Mouse (Mus musculus) hindbrain, embryonic 16.5 days (tissue): ENCODE results near the gene Sorcs2. TPM values are rescaled to one million over a fixed set of nuclear protein-coding genes. Genes with fewer than 3 reads are reported as not detected.

ENCODE experiments used
- ATAC-seq: fragments of 200-750 bp; cut with Nextera tagmentation; 2 replicates; pipeline ENCODE4 v1.8.0; 2017; ENCODE audit warnings: moderate TSS enrichment, moderate library complexity
- H3K27ac ChIP-seq: fragments of 300-500 bp; sonication (generic); 2 replicates; pipeline ENCODE4 v1.5.1; 2014; ENCODE audit warnings: low read depth, mild to moderate bottlenecking, control low read depth, low read length, moderate library complexity
- H3K27me3 ChIP-seq: fragments of 300-500 bp; sonication (generic); replicated peaks from 2 replicates; pipeline ENCODE4 v1.6.1; 2014; ENCODE audit warnings: low read length; ENCODE audit not compliant: control insufficient read depth, insufficient read depth
- H3K36me3 ChIP-seq: fragments of 300-500 bp; sonication (generic); 2 replicates; pipeline ENCODE4 v1.6.1; 2014; ENCODE audit warnings: mild to moderate bottlenecking, low read length, moderate library complexity, mixed read lengths; ENCODE audit not compliant: control insufficient read depth, insufficient read depth
- H3K4me1 ChIP-seq: fragments of 300-500 bp; sonication (generic); 2 replicates; pipeline ENCODE4 v1.6.1; 2014; ENCODE audit warnings: low read depth, low read length; ENCODE audit not compliant: control insufficient read depth, insufficient read depth
- H3K4me2 ChIP-seq: fragments of 300-500 bp; sonication (generic); 2 replicates; pipeline ENCODE4 v1.6.1; 2014; ENCODE audit warnings: mild to moderate bottlenecking, low read length, control low read depth, moderate library complexity
- H3K4me3 ChIP-seq: fragments of 300-500 bp; sonication (generic); 2 replicates; pipeline ENCODE4 v1.5.1; 2014; ENCODE audit warnings: mild to moderate bottlenecking, low read length, control low read depth, moderate library complexity
- H3K9ac ChIP-seq: fragments of 300-500 bp; sonication (generic); 2 replicates; pipeline ENCODE4 v1.6.1; 2014; ENCODE audit warnings: low read depth, mild to moderate bottlenecking, control low read depth, low read length, moderate library complexity
- H3K9me3 ChIP-seq: fragments of 300-500 bp; sonication (generic); 2 replicates; pipeline ENCODE4 v1.6.1; 2014; ENCODE audit warnings: mild to moderate bottlenecking, low read length, moderate library complexity; ENCODE audit not compliant: control insufficient read depth
- WGBS: fragments of 180-500 bp; shearing (Covaris S2); extraction: QIAGEN DNeasy Blood & Tissue Kit; methylation state at CpG from one replicate; pipeline ENCODE4 v1.1.7; 2014; 5-methylcytosine and 5-hydroxymethylcytosine counted together
- polyA plus RNA-seq: library from polyadenylated mRNA; unstranded; fragments of >200 nt; fragmentation: Nextera tagmentation; extraction: Ambion mirVana; gene quantifications from 2 replicates; pipeline ENCODE4 v1.2.1, GENCODE M21; 2015

The Sorcs2 gene
- polyA plus RNA-seq, 1 experiment from 2014 or later = 11.8 TPM

DNA sequence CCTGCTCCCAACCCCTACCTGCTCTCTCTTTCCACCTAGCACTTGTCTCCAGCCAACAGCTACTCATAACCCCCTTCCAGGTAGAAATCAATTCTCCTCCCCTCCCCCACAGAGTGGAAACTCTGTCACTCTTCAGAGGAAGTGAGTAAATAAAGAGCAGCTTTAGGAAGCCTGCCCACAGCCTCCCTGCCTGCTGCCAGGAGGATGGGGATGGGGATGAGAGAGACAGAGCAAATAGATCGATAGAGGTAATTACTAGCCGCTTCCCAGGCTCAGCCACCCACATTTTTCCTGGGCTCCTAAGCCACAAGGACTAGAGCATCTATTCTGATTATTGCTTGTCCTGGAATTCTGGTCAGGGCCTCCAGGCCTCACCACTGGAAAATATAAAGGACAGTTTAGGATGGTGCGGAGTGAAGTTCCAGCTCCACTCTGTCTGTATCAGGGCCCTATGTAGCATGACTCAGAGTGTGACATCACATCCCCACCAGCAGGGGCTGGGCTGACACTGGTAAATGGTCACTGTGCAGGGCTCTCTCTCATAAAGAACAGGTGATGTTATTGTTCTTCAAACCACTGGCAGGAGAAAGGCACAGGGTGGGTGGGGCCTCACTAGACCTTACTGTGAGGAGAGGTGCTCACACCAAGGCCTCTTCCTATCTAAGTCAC is 261.9 kb downstream of the Sorcs2 start:
- H3K27ac ChIP-seq = no peak overlapping the region
- no peak overlapping the region for H3K9ac ChIP-seq
- H3K4me3 ChIP-seq = no peak overlapping the region

GRCm38 (mm10) chr5:36134302-36134701 is 263.6 kb downstream of the Sorcs2 start:
- no peak overlapping the region for H3K4me2 ChIP-seq
- 85% methylated on average over 6 of the region's 6 CpGs for WGBS
- no peak overlapping the region for H3K9ac ChIP-seq
- H3K36me3 ChIP-seq = no peaks in the 10 kb centered on the region
- H3K9me3 ChIP-seq = no peaks in the 10 kb centered on the region
- no peak for ATAC-seq
- H3K4me3 ChIP-seq = no peak overlapping the region
- H3K27me3 ChIP-seq = no peaks in the 10 kb centered on the region
- H3K4me1 ChIP-seq = peaks cover 13% of the 10 kb centered on the region
- no peak overlapping the region for H3K27ac ChIP-seq

More for the DNA sequence above, 261.9 kb downstream of the Sorcs2 start:
- Histone ChIP-seq H3K4me2 (no peak overlapping the region), H3K9me3 (no peaks in the 10 kb centered on the region), H3K36me3 (no peaks in the 10 kb centered on the region), H3K27me3 (no peaks in the 10 kb centered on the region), H3K4me1 (no peaks in the 10 kb centered on the region)
- WGBS = 79% methylated on average over 3 of the region's 3 CpGs
- ATAC-seq = no peak; the same call in 1 of the 2 replicates

DNA sequence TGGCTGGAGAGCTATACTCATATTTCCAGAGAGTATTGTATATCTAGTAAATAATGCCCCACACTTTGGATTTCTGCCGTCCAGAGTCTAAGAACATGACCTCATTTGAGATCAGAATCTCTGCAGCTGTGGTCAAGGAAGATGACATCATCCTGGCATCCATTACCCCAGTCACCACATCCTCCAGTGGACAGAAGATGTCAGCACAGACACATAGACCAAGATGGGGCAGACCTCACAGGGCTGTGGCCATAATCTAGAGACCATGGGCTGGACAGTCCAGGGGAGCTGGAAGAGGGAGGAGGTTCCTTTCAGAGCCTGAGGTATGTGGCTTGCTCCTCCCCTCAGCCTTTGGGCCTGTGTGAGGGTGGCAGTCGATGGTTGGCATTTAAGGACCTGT is 264.0 kb downstream of the Sorcs2 start:
- no peak overlapping the region for H3K4me2 ChIP-seq
- no peak overlapping the region for H3K4me3 ChIP-seq
- no peak overlapping the region for H3K9ac ChIP-seq
- H3K27ac ChIP-seq = no peak overlapping the region
- no peak for ATAC-seq
- no peaks in the 10 kb centered on the region for H3K36me3 ChIP-seq
- no peaks in the 10 kb centered on the region for H3K9me3 ChIP-seq
- no peaks in the 10 kb centered on the region for H3K27me3 ChIP-seq
- WGBS = 78% methylated on average over 2 of the region's 2 CpGs
- peaks cover 13% of the 10 kb centered on the region for H3K4me1 ChIP-seq

- no peaks in the 10 kb centered on the region for H3K27me3 ChIP-seq
- peak; percentile 73 for ATAC-seq
- H3K36me3 ChIP-seq = no peaks in the 10 kb centered on the region
- no peak overlapping the region for H3K9ac ChIP-seq
- peak overlapping the region; percentile 26; the same call in 1 of the 2 replicates for H3K27ac ChIP-seq
- H3K4me1 ChIP-seq = peaks cover 13% of the 10 kb centered on the region
- H3K4me3 ChIP-seq = no peak overlapping the region
- H3K4me2 ChIP-seq = no peak overlapping the region
- WGBS = 26% methylated on average over 8 of the region's 8 CpGs
- H3K9me3 ChIP-seq = no peaks in the 10 kb centered on the region
These were observed 267.4 kb downstream of the Sorcs2 start for GRCm38 (mm10) chr5:36130393-36131011.

DNA sequence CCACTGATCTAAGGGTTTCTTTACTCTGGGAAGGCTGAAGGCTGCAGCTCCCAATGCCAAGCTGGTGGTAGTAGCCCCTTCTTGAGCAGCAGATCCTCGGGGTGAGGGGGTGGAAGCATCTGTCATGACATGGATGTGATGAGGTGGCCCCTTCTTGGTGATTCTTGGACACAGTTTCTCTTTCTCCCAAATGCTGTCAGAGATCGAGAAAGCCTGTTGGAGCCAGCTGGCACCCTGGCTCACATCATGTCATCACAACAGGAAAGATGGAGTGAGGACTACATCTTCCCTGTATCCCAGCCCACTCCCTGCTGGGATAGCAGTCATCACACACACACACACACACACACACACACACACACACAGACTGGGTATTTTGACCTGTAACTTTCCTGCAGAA is 268.3 kb downstream of the Sorcs2 start:
- Histone ChIP-seq H3K4me2 (no peak overlapping the region), H3K27ac (no peak overlapping the region)

DNA sequence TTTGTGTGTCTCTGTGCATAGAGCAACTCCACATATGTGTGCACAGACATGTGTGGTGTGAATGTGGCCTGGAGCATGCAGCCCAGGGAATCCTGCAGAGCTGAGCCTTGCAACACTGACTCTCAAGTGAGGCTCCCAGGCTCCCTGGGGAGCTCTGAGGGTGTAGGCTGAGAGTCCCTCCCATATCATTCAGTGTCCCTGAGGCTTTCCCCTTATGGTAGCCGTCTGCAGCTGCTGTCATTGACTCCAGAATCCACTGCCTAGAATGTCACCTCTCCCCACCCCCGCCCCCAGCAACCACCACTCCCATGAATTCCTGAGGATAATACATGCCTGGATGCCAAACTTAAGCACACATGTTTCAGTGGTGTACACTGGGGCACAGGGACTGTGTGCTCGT is 269.4 kb downstream of the Sorcs2 start:
- no peak overlapping the region for H3K4me2 ChIP-seq
- H3K4me1 ChIP-seq = peaks cover 13% of the 10 kb centered on the region
- H3K27ac ChIP-seq = no peak overlapping the region
- H3K9me3 ChIP-seq = no peaks in the 10 kb centered on the region
- no peaks in the 10 kb centered on the region for H3K27me3 ChIP-seq
- H3K4me3 ChIP-seq = no peak overlapping the region
- no peak for ATAC-seq
- no peaks in the 10 kb centered on the region for H3K36me3 ChIP-seq
- H3K9ac ChIP-seq = no peak overlapping the region
- WGBS = 59% methylated on average over 3 of the region's 3 CpGs

More for the DNA sequence above, 268.3 kb downstream of the Sorcs2 start:
- H3K9ac ChIP-seq = no peak overlapping the region
- WGBS = 51% methylated on average over 2 of the region's 2 CpGs
- no peaks in the 10 kb centered on the region for H3K27me3 ChIP-seq
- ATAC-seq = no peak
- peaks cover 13% of the 10 kb centered on the region for H3K4me1 ChIP-seq
- H3K36me3 ChIP-seq = no peaks in the 10 kb centered on the region
- H3K4me3 ChIP-seq = no peak overlapping the region
- H3K9me3 ChIP-seq = no peaks in the 10 kb centered on the region

DNA sequence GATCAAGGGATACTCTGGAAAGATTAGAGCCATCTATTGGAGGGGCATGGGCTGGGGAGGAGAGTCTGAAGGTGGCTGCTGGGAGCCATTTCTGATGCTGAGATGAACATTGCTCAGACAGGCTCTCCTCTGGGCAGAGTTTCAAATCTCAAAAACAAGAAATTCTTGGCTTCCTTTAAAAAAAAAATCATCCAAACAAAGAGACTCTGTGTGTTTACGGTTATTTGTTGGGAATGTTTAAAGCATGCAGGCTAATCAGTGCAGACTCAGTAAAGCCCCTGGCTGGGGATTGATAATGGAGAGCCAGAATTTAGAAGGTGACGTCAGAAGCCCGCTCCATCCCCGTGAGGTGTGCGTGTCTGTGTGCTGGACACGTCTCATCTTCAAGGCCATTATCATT is 272.9 kb downstream of the Sorcs2 start:
- Histone ChIP-seq H3K27ac (no peak overlapping the region), H3K27me3 (no peaks in the 10 kb centered on the region), H3K36me3 (no peaks in the 10 kb centered on the region), H3K9ac (no peak overlapping the region), H3K4me3 (no peak overlapping the region), H3K4me1 (peaks cover 5% of the 10 kb centered on the region), H3K9me3 (no peaks in the 10 kb centered on the region), H3K4me2 (no peak overlapping the region)
- 70% methylated on average over 6 of the region's 6 CpGs for WGBS
- no peak for ATAC-seq

DNA sequence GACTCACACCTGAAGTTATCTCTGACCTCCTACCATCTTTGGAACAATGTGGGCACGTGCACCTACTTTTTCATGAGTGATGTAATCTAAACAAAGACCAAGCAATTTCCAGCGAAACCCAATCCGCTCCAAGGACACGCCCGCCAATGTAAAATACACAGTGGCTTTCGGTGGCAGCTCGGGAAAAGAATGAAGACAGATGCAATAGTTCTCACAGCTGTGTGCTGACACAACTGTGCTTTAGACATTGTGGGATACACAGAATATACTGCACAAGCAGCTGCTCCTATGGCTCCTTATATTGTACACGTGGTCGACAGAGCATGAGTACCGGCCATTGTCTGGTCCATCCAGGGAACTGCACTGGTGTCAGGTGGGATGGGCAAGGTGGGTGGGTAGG is 275.0 kb downstream of the Sorcs2 start:
- no peak for ATAC-seq
- no peaks in the 10 kb centered on the region for H3K27me3 ChIP-seq
- no peaks in the 10 kb centered on the region for H3K36me3 ChIP-seq
- no peak overlapping the region for H3K4me2 ChIP-seq
- WGBS = 83% methylated on average over 10 of the region's 10 CpGs
- H3K4me1 ChIP-seq = peaks cover 7% of the 10 kb centered on the region
- no peak overlapping the region for H3K4me3 ChIP-seq
- H3K9ac ChIP-seq = no peak overlapping the region
- no peak overlapping the region for H3K27ac ChIP-seq
- H3K9me3 ChIP-seq = no peaks in the 10 kb centered on the region

DNA sequence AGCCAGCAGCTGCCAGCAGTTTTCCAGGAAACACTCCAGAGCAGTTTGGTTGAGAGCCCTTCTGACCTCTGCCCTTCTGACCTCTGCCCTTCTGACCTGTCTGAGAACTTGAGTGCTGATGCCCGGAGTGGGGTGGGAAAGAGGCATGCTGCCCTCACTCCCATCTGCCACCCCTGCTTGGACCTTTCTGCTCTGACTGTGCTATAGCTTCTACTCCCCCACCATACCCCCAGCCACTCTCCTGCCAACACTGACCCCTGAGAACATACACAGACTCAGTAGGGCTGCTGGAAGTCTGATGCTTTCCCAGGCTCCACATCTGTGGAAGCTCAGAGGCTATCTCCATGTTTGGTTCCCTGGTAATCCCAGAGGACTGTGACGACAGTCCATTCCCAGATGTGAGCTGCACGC is 277.0 kb downstream of the Sorcs2 start:
- ATAC-seq = no peak
- H3K4me1 ChIP-seq = peaks cover 14% of the 10 kb centered on the region
- H3K36me3 ChIP-seq = no peaks in the 10 kb centered on the region
- no peaks in the 10 kb centered on the region for H3K27me3 ChIP-seq
- WGBS = 29% methylated on average over 3 of the region's 3 CpGs
- no peaks in the 10 kb centered on the region for H3K9me3 ChIP-seq
- no peak overlapping the region for H3K4me2 ChIP-seq
- no peak overlapping the region for H3K4me3 ChIP-seq
- H3K9ac ChIP-seq = no peak overlapping the region
- H3K27ac ChIP-seq = no peak overlapping the region
